In the genomic region with DNA sequence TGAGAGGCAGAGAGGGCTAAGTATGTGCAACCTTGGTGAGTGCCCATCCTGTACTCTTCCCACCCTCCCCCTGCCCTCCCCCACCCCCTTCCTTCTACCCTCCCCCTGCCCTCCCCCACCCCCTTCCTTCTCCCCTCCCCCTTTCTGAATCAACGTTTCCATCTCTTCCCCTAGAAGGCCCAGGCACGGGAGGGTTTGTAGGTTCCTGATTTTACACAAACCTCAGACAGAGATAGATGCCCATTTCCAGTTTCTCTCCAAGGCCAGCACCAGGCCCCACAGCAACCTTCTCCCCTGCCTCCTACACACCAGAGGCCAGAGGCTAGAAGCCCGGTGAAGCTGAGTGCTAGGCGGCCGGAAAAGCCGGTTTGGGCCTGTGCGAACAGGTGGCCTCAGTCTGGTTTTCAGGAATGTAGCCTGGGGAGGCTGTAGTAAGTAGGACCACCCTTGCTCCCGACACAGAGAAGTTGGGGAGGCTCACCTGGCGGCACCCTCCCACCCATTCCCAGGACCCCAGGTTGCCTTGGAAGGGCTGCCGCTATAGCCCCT, we compare ENCODE assay signal across 11 mouse cellular contexts. TPM values are rescaled to one million over a fixed set of nuclear protein-coding genes. Genes with fewer than 3 reads are reported as not detected.
A peak's percentile ranks its signal among the peaks of the same experiment; 100 is the strongest.
DNase-seq lines count a peak whose midpoint lies in the region; ATAC-seq lines count a peak whose summit lies in the region.
"Had no signal": no experiment of that assay in that cellular context is flagged by ENCODE, and none has a peak within 500 bp of the region (broad histone marks: within the 10 kb centered on the region; RNA-seq: fewer than 3 reads in every experiment).

No protein-coding gene starts in this region.

- H3K4me2 ChIP-seq in heart, embryonic 15.5 days = no peak overlapping the region
- H3K4me2 ChIP-seq in kidney, embryonic 14.5 days (replicated peaks; ENCODE audit: low read depth, low read length) = no peak overlapping the region

- no peaks in the 10 kb centered on the region for H3K9me3 ChIP-seq in heart, embryonic 15.5 days (replicated peaks)
- H3K9me3 ChIP-seq in kidney, embryonic 14.5 days (ENCODE audit: control insufficient read depth, low read length) = no peaks in the 10 kb centered on the region
- H3K9me3 ChIP-seq: forebrain, embryonic 10.5 days had no signal

- H3K36me3 ChIP-seq in heart, embryonic 15.5 days = no peaks in the 10 kb centered on the region
- no peaks in the 10 kb centered on the region for H3K36me3 ChIP-seq in kidney, embryonic 14.5 days (ENCODE audit: control insufficient read depth, insufficient read depth, low read length)
- H3K36me3 ChIP-seq: forebrain, embryonic 10.5 days had no signal

- peaks cover 12% of the 10 kb centered on the region for H3K4me1 ChIP-seq in heart, embryonic 15.5 days (replicated peaks)
- H3K4me1 ChIP-seq in kidney, embryonic 14.5 days (ENCODE audit: control insufficient read depth, insufficient read depth, low read length) = 0 out of 2 replicates have a peak, but pooled peaks cover 7% of the 10 kb centered on the region

- DNase-seq in heart, adult 9 months (ENCODE audit: low spot score in 2 of 2) = no peak
- DNase-seq in ES-CJ7 (ENCODE audit: low read depth, low spot score) = peak; percentile 61
- DNase-seq in lung, postnatal 36 days = peak; percentile 46
- no peak for DNase-seq in retina, postnatal 1 day
- no peak for DNase-seq in c-Kit-positive CD71-positive TER-119-positive erythroid progenitor cells, embryonic 14.5 days (ENCODE audit: low spot score)
- no peak for DNase-seq in right cerebral cortex, postnatal 36 days (ENCODE audit: low spot score in 2 of 2)
- DNase-seq: cerebellum, adult 11-12 months had no signal

- no peak overlapping the region for H3K4me3 ChIP-seq in heart, embryonic 15.5 days
- no peak overlapping the region for H3K4me3 ChIP-seq in kidney, embryonic 14.5 days (ENCODE audit: low read length)
- H3K4me3 ChIP-seq: forebrain, embryonic 10.5 days had no signal

- no peaks in the 10 kb centered on the region for H3K27me3 ChIP-seq in heart, embryonic 15.5 days
- no peaks in the 10 kb centered on the region for H3K27me3 ChIP-seq in kidney, embryonic 14.5 days (ENCODE audit: control insufficient read depth, insufficient read depth, low read length)

- peak overlapping the region; percentile 17; the same call in 1 of the 2 replicates for H3K27ac ChIP-seq in heart, embryonic 15.5 days
- peak overlapping the region; percentile 52 for H3K27ac ChIP-seq in kidney, embryonic 14.5 days (ENCODE audit: low read depth, low read length)

- 71% methylated on average over 9 of the region's 10 CpGs for WGBS in heart, embryonic 15.5 days
- WGBS in kidney, embryonic 14.5 days = 39% methylated on average over 10 of the region's 10 CpGs

- no peak for ATAC-seq in heart, embryonic 15.5 days (replicated peaks; ENCODE audit: insufficient number of reproducible peaks, insufficient read depth, low FRiP score, low read depth)
- ATAC-seq in kidney, embryonic 14.5 days (ENCODE audit: low FRiP score, low TSS enrichment) = peak; percentile 33; the same call in 1 of the 2 replicates
- ATAC-seq: hindbrain, embryonic 16.5 days had no signal

- H3K9ac ChIP-seq in heart, embryonic 15.5 days = no peak overlapping the region
- H3K9ac ChIP-seq in kidney, embryonic 14.5 days (ENCODE audit: low read depth, low read length) = no peak overlapping the region

RNA-seq across cellular contexts. Expression of gene Pwwp2b, which starts 48.3 kb away (rescaled TPM):
- polyA plus RNA-seq in heart, embryonic 15.5 days (2015; fragmentation: Nextera tagmentation; extraction: Ambion mirVana) = 7.0 and 8.5 TPM in 2 replicates
- polyA plus RNA-seq in kidney, embryonic 14.5 days (2014; fragmentation: Nextera tagmentation; extraction: Ambion mirVana) = 5.3 and 7.3 TPM in 2 replicates

Comparison
In these comparisons a context has a peak if more than half of its experiments do, and no peak if none do; other contexts are left out.
1. DNase-seq: peak in ES-CJ7 (single experiment) and lung, postnatal 36 days (single experiment); none in heart, adult 9 months (0 of 2), retina, postnatal 1 day (single experiment), c-Kit-positive CD71-positive TER-119-positive erythroid progenitor cells, embryonic 14.5 days (single experiment) and right cerebral cortex, postnatal 36 days (0 of 2).